Mouse (Mus musculus) hindbrain, embryonic 16.5 days (tissue): ENCODE data around the gene Ckap2l. TPM values are rescaled to one million over a fixed set of nuclear protein-coding genes. Genes with fewer than 3 reads are reported as not detected.

Experiments
- ATAC-seq: fragments of 200-750 bp; cut with Nextera tagmentation; 2 replicates; pipeline ENCODE4 v1.8.0; 2017; ENCODE audit warnings: moderate TSS enrichment, moderate library complexity
- H3K27ac ChIP-seq: fragments of 300-500 bp; sonication (generic); 2 replicates; pipeline ENCODE4 v1.5.1; 2014; ENCODE audit warnings: low read depth, mild to moderate bottlenecking, control low read depth, low read length, moderate library complexity
- H3K27me3 ChIP-seq: fragments of 300-500 bp; sonication (generic); replicated peaks from 2 replicates; pipeline ENCODE4 v1.6.1; 2014; ENCODE audit warnings: low read length; ENCODE audit not compliant: control insufficient read depth, insufficient read depth
- H3K36me3 ChIP-seq: fragments of 300-500 bp; sonication (generic); 2 replicates; pipeline ENCODE4 v1.6.1; 2014; ENCODE audit warnings: mild to moderate bottlenecking, low read length, moderate library complexity, mixed read lengths; ENCODE audit not compliant: control insufficient read depth, insufficient read depth
- H3K4me1 ChIP-seq: fragments of 300-500 bp; sonication (generic); 2 replicates; pipeline ENCODE4 v1.6.1; 2014; ENCODE audit warnings: low read depth, low read length; ENCODE audit not compliant: control insufficient read depth, insufficient read depth
- H3K4me2 ChIP-seq: fragments of 300-500 bp; sonication (generic); 2 replicates; pipeline ENCODE4 v1.6.1; 2014; ENCODE audit warnings: mild to moderate bottlenecking, low read length, control low read depth, moderate library complexity
- H3K4me3 ChIP-seq: fragments of 300-500 bp; sonication (generic); 2 replicates; pipeline ENCODE4 v1.5.1; 2014; ENCODE audit warnings: mild to moderate bottlenecking, low read length, control low read depth, moderate library complexity
- H3K9ac ChIP-seq: fragments of 300-500 bp; sonication (generic); 2 replicates; pipeline ENCODE4 v1.6.1; 2014; ENCODE audit warnings: low read depth, mild to moderate bottlenecking, control low read depth, low read length, moderate library complexity
- H3K9me3 ChIP-seq: fragments of 300-500 bp; sonication (generic); 2 replicates; pipeline ENCODE4 v1.6.1; 2014; ENCODE audit warnings: mild to moderate bottlenecking, low read length, moderate library complexity; ENCODE audit not compliant: control insufficient read depth
- WGBS: fragments of 180-500 bp; shearing (Covaris S2); extraction: QIAGEN DNeasy Blood & Tissue Kit; methylation state at CpG from one replicate; pipeline ENCODE4 v1.1.7; 2014; 5-methylcytosine and 5-hydroxymethylcytosine counted together
- polyA plus RNA-seq: library from polyadenylated mRNA; unstranded; fragments of >200 nt; fragmentation: Nextera tagmentation; extraction: Ambion mirVana; gene quantifications from 2 replicates; pipeline ENCODE4 v1.2.1, GENCODE M21; 2015

Gene Ckap2l
- polyA plus RNA-seq, 1 experiment from 2014 or later: 9.7 TPM

- ATAC-seq: no peak
- no peaks in the 10 kb centered on the region for H3K27me3 ChIP-seq
- no peaks in the 10 kb centered on the region for H3K36me3 ChIP-seq
- no peak overlapping the region for H3K27ac ChIP-seq
- no peak overlapping the region for H3K4me3 ChIP-seq
- WGBS: 86% methylated on average over 4 of the region's 4 CpGs
- H3K4me1 ChIP-seq: no peaks in the 10 kb centered on the region
- no peak overlapping the region for H3K9ac ChIP-seq
- H3K4me2 ChIP-seq: no peak overlapping the region
- 0 out of 2 replicates have a peak, but pooled peaks cover 3% of the 10 kb centered on the region for H3K9me3 ChIP-seq
Observed at GRCm38 (mm10) chr2:129224178-129224577, 72.8 kb downstream of the Ckap2l start.

- Histone ChIP-seq H3K27me3 (no peaks in the 10 kb centered on the region), H3K4me1 (no peaks in the 10 kb centered on the region), H3K4me3 (no peak overlapping the region), H3K36me3 (no peaks in the 10 kb centered on the region), H3K9ac (no peak overlapping the region), H3K27ac (no peak overlapping the region), H3K4me2 (no peak overlapping the region), H3K9me3 (no peaks in the 10 kb centered on the region)
- WGBS: 75% methylated on average over 9 of the region's 9 CpGs
- no peak for ATAC-seq
Observed at GRCm38 (mm10) chr2:129221097-129221632, 75.8 kb downstream of the Ckap2l start.

- no peak overlapping the region for H3K4me3 ChIP-seq
- H3K27ac ChIP-seq: no peak overlapping the region
- H3K4me1 ChIP-seq: no peaks in the 10 kb centered on the region
- no peak overlapping the region for H3K4me2 ChIP-seq
- 83% methylated on average over 4 of the region's 4 CpGs for WGBS
- H3K36me3 ChIP-seq: no peaks in the 10 kb centered on the region
- no peak for ATAC-seq
- H3K27me3 ChIP-seq: no peaks in the 10 kb centered on the region
- no peak overlapping the region for H3K9ac ChIP-seq
- no peaks in the 10 kb centered on the region for H3K9me3 ChIP-seq
Observed at GRCm38 (mm10) chr2:129218537-129219105, 78.4 kb downstream of the Ckap2l start.

Other genes starting within 250 kb of the Ckap2l start
- 0.70 and 0.92 TPM in 2 replicates for gene Vinac1, start 249.0 kb downstream of the Ckap2l start, polyA plus RNA-seq
- gene Ttl, start 231.3 kb downstream of the Ckap2l start, polyA plus RNA-seq: 38.2 and 46.9 TPM in 2 replicates
- gene Polr1b, start 196.2 kb downstream of the Ckap2l start, polyA plus RNA-seq: 13.0 and 15.6 TPM in 2 replicates
- 18.7 and 19.8 TPM in 2 replicates for gene Chchd5, start 167.5 kb downstream of the Ckap2l start, polyA plus RNA-seq
- gene Slc20a1, start 98.4 kb downstream of the Ckap2l start, polyA plus RNA-seq: 53.2 and 55.6 TPM in 2 replicates
- 0.19 and 0.34 TPM in 2 replicates for gene Il1a, start 12.8 kb upstream of the Ckap2l start, polyA plus RNA-seq
- 0.16 TPM in 1 of 2 replicates, not detected in the other for gene Il1b, start 73.9 kb upstream of the Ckap2l start, polyA plus RNA-seq
- gene F830045P16Rik, start 239.4 kb upstream of the Ckap2l start, polyA plus RNA-seq: not detected in 2 replicates